Mouse (Mus musculus) hindbrain, embryonic 10.5 days (tissue): Measurements from ENCODE around the gene Ulk4. TPM values are rescaled to one million over a fixed set of nuclear protein-coding genes. Genes with fewer than 3 reads are reported as not detected.

Experiments
- DNase-seq: peaks from one replicate; pipeline ENCODE4 v3.0.0-alpha.2; 2017; ENCODE audit warnings: low spot score
- H3K27ac ChIP-seq: fragments of 300-500 bp; sonication (generic); 2 replicates; pipeline ENCODE4 v1.5.1; 2016; ENCODE audit warnings: mild to moderate bottlenecking, moderate library complexity
- H3K27me3 ChIP-seq: fragments of 300-500 bp; sonication (generic); 2 replicates; pipeline ENCODE4 v1.6.1; 2016; ENCODE audit warnings: mild to moderate bottlenecking; ENCODE audit not compliant: poor library complexity, insufficient read depth, severe bottlenecking
- H3K36me3 ChIP-seq: fragments of 300-500 bp; sonication (generic); 2 replicates; pipeline ENCODE4 v1.6.1; 2016; ENCODE audit warnings: mild to moderate bottlenecking, moderate library complexity
- H3K4me1 ChIP-seq: fragments of 300-500 bp; sonication (generic); replicated peaks from 2 replicates; pipeline ENCODE4 v1.6.1; 2016; ENCODE audit warnings: mild to moderate bottlenecking
- H3K4me3 ChIP-seq: fragments of 300-500 bp; sonication (generic); 2 replicates; pipeline ENCODE4 v1.5.1; 2016; ENCODE audit warnings: mild to moderate bottlenecking, moderate library complexity
- H3K9me3 ChIP-seq: fragments of 300-500 bp; sonication (generic); 2 replicates; pipeline ENCODE4 v1.6.1; 2016; ENCODE audit warnings: mild to moderate bottlenecking, moderate library complexity
- WGBS: fragments of 180-500 bp; shearing (Covaris S2); methylation state at CpG from one replicate; pipeline ENCODE4 v1.1.7; 2016; 5-methylcytosine and 5-hydroxymethylcytosine counted together
- polyA plus RNA-seq: library from polyadenylated mRNA; unstranded; fragments of >200 nt; fragmentation: Nextera tagmentation; extraction: Ambion mirVana; gene quantifications from 2 replicates; pipeline ENCODE4 v1.2.1, GENCODE M21; 2016

The Ulk4 gene
- polyA plus RNA-seq, 1 experiment from 2014 or later, result 123 TPM

- no peaks in the 10 kb centered on the region for H3K36me3 ChIP-seq
- no peak overlapping the region for H3K4me3 ChIP-seq
- 0 out of 2 replicates have a peak, but pooled peaks cover 2% of the 10 kb centered on the region for H3K9me3 ChIP-seq
- no peaks in the 10 kb centered on the region for H3K27me3 ChIP-seq
- DNase-seq, result no peak
- H3K4me1 ChIP-seq, result peaks cover 11% of the 10 kb centered on the region; the same call in 1 of the 2 replicates
- 92% methylated on average over 4 of the region's 4 CpGs for WGBS
- H3K27ac ChIP-seq, result no peak overlapping the region
Measured at GRCm38 (mm10) chr9:120914429-120914828, 362.6 kb downstream of the Ulk4 start.

- no peak for DNase-seq
- peaks cover 8% of the 10 kb centered on the region; the same call in 1 of the 2 replicates for H3K4me1 ChIP-seq
- no peak overlapping the region for H3K4me3 ChIP-seq
- WGBS, result 86% methylated on average over 13 of the region's 13 CpGs
- H3K27ac ChIP-seq, result no peak overlapping the region
- H3K27me3 ChIP-seq, result no peaks in the 10 kb centered on the region
- no peaks in the 10 kb centered on the region for H3K36me3 ChIP-seq
- 0 out of 2 replicates have a peak, but pooled peaks cover 2% of the 10 kb centered on the region for H3K9me3 ChIP-seq
Measured at GRCm38 (mm10) chr9:120913152-120913551, 363.8 kb downstream of the Ulk4 start.

GRCm38 (mm10) chr9:120908461-120908860, 368.5 kb downstream of the Ulk4 start:
- peaks cover 14% of the 10 kb centered on the region for H3K4me1 ChIP-seq
- H3K27ac ChIP-seq, result no peak overlapping the region
- H3K36me3 ChIP-seq, result no peaks in the 10 kb centered on the region
- DNase-seq, result no peak
- H3K4me3 ChIP-seq, result no peak overlapping the region
- WGBS, result 84% methylated on average over 6 of the region's 6 CpGs
- H3K27me3 ChIP-seq, result no peaks in the 10 kb centered on the region
- H3K9me3 ChIP-seq, result no peaks in the 10 kb centered on the region

Other genes with a start within 250 kb of the Ulk4 start
- gene Trak1, start 20.3 kb upstream of the Ulk4 start, polyA plus RNA-seq, result 24.1 and 33.1 TPM in 2 replicates
- 1.7 and 2.4 TPM in 2 replicates for gene Cck, start 218.5 kb upstream of the Ulk4 start, polyA plus RNA-seq